Mouse (Mus musculus) limb, embryonic 15.5 days (tissue): ENCODE data around the gene Tyrp1. TPM values are rescaled to one million over a fixed set of nuclear protein-coding genes. Genes with fewer than 3 reads are reported as not detected.

ENCODE experiments used
- polyA plus RNA-seq: library from polyadenylated mRNA; unstranded; fragments of >200 nt; fragmentation: Nextera tagmentation; extraction: Ambion mirVana; gene quantifications from 2 replicates; pipeline ENCODE4 v1.2.1, GENCODE M21; 2015

Tyrp1 gene
- polyA plus RNA-seq, 1 experiment from 2014 or later, result 0.49 TPM

Other genes starting within 250 kb of the Tyrp1 start
- gene Lurap1l, start 76.5 kb downstream of the Tyrp1 start, polyA plus RNA-seq, result 31.2 and 32.9 TPM in 2 replicates